Mouse (Mus musculus): ENCODE measurements around the gene Bcat1. TPM values are rescaled to one million over a fixed set of nuclear protein-coding genes. Genes with fewer than 3 reads are reported as not detected.

Bcat1 gene
- polyA plus RNA-seq, 1 experiment from 2014 or later = 7.3 TPM

DNA sequence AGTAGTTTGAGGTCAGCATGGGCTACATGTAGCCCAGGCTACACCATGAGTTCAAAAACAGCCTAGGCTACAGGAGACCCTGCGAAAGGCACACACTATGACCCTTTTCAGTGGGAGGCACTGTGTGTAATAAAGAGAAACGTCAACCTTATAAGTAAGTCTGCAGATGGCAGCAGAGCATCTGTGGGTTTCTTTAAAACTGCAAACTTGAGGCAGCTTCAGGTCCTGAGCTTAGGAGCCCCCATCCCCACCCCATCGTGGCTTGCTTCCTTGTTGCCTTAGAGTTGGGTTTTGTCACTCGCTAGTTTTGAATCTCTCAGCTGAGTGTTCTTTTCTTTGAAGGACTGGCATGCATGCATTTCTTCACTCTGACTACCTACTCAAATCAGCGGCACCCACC, 14.9 kb upstream of the Bcat1 start:
- no peak for ATAC-seq (ENCODE audit: extremely low read depth, insufficient number of reproducible peaks, low FRiP score, low TSS enrichment)
- H3K4me2 ChIP-seq = no peak overlapping the region
- H3K9me3 ChIP-seq = no peaks in the 10 kb centered on the region
- H3K4me1 ChIP-seq = peaks cover 5% of the 10 kb centered on the region; the same call in 1 of the 2 replicates
- 65% methylated on average over 5 of the region's 5 CpGs for WGBS
- no peak overlapping the region for H3K4me3 ChIP-seq
- peaks cover 5% of the 10 kb centered on the region; the same call in 1 of the 2 replicates for H3K27me3 ChIP-seq (replicated peaks)
- H3K27ac ChIP-seq (replicated peaks) = no peak overlapping the region
- H3K36me3 ChIP-seq = no peaks in the 10 kb centered on the region
- no peak overlapping the region for H3K9ac ChIP-seq

DNA sequence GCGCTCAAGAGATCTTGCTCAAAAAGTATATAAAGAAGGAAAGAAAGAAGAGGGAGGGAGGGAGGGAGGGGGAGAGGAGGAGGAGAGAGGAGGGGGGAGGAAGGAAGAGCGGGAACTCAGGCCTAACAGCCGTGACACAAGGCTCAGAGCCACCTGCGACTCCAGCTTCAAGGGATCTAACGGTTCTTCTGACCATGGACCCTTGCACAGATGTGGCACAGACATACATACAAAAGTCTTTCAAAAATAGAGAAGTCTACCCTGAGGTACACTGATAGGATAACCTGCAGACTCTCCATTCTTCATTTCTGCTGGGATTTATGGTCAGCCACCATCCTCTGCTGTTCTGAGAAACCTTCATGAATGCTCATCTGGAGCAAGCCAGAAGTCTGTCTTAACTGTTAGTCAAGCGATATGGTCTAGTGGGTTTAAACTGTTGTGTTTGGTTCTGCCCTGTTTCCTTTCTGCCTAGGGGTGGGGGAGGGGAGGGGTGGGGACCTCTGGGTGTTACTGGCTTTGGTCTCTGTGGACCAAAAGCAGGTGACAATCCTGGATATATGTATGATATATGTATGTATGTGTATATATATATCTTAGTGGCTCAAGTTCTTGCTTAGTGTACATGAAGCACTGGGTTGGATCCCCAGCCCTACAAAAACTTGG, 14.3 kb upstream of the Bcat1 start:
- Histone ChIP-seq H3K9me3 (no peaks in the 10 kb centered on the region), H3K36me3 (no peaks in the 10 kb centered on the region), H3K4me2 (no peak overlapping the region), H3K4me1 (peaks cover 5% of the 10 kb centered on the region; the same call in 1 of the 2 replicates), H3K27me3 (replicated peaks) (peaks cover 5% of the 10 kb centered on the region; the same call in 1 of the 2 replicates), H3K27ac (replicated peaks) (no peak overlapping the region), H3K9ac (no peak overlapping the region), H3K4me3 (no peak overlapping the region)
- 72% methylated on average over 6 of the region's 6 CpGs for WGBS
- ATAC-seq (ENCODE audit: extremely low read depth, insufficient number of reproducible peaks, low FRiP score, low TSS enrichment) = no peak

DNA sequence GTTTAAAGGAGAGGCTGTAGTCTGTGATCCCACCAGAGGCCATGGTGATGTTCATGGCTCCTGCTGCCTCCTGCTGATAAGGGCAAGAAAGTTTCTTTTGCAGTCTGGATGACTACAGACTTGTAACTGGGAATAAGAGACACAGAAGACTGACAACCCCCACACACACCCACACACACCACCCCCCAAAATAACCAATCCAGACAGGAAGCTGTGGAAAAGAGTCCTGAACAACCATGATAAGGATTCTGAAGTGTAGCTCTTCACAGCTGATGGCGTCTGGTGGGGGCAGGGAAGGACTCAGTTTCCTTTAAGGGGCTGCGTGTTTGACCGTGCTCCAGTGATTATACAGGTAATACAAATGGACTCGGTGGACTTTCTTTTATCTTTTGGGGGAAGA, 13.4 kb upstream of the Bcat1 start:
- 28% methylated on average over 4 of the region's 4 CpGs for WGBS
- Histone ChIP-seq H3K4me3 (no peak overlapping the region), H3K27me3 (replicated peaks) (peaks cover 5% of the 10 kb centered on the region; the same call in 1 of the 2 replicates), H3K36me3 (no peaks in the 10 kb centered on the region), H3K9me3 (no peaks in the 10 kb centered on the region), H3K4me2 (no peak overlapping the region), H3K27ac (replicated peaks) (no peak overlapping the region), H3K4me1 (peaks cover 5% of the 10 kb centered on the region; the same call in 1 of the 2 replicates), H3K9ac (no peak overlapping the region; the same call in 1 of the 2 replicates)
- no peak for ATAC-seq (ENCODE audit: extremely low read depth, insufficient number of reproducible peaks, low FRiP score, low TSS enrichment)

DNA sequence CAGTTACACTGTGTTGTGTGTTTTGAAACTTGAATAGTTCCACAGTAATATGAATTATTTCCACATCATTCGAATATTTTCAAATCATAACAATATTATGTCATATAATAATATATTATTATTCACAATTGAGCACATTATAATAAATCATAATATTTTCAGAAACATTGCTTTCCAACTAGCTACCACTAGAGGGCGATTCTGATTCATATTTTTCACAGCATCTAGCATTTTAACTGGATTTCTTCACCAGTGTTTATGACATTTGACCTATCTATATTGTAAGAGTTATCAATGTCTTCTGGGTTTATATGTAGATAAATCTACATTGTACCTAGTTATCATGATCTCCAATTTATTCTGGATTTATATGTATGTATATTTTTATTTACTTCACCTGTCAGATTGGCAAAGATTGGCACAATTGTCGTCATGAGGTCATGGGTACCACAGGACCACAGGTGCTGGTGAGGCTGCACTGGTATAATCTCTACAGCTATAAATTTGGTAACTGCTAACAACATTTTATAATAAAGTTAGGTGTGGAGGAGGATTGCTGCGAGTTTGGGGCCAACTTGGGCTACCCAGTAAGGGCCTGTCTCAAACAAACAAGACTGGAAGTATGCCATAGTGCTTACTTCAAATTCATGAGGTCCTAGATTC, 12.6 kb upstream of the Bcat1 start:
- ATAC-seq (ENCODE audit: extremely low read depth, insufficient number of reproducible peaks, low FRiP score, low TSS enrichment) = no peak
- Histone ChIP-seq H3K27me3 (replicated peaks) (peaks cover 5% of the 10 kb centered on the region; the same call in 1 of the 2 replicates), H3K4me2 (no peak overlapping the region), H3K27ac (replicated peaks) (no peak overlapping the region), H3K36me3 (no peaks in the 10 kb centered on the region), H3K4me1 (peaks cover 5% of the 10 kb centered on the region; the same call in 1 of the 2 replicates), H3K4me3 (no peak overlapping the region), H3K9me3 (no peaks in the 10 kb centered on the region), H3K9ac (no peak overlapping the region)
- 44% methylated on average over 4 of the region's 4 CpGs for WGBS

DNA sequence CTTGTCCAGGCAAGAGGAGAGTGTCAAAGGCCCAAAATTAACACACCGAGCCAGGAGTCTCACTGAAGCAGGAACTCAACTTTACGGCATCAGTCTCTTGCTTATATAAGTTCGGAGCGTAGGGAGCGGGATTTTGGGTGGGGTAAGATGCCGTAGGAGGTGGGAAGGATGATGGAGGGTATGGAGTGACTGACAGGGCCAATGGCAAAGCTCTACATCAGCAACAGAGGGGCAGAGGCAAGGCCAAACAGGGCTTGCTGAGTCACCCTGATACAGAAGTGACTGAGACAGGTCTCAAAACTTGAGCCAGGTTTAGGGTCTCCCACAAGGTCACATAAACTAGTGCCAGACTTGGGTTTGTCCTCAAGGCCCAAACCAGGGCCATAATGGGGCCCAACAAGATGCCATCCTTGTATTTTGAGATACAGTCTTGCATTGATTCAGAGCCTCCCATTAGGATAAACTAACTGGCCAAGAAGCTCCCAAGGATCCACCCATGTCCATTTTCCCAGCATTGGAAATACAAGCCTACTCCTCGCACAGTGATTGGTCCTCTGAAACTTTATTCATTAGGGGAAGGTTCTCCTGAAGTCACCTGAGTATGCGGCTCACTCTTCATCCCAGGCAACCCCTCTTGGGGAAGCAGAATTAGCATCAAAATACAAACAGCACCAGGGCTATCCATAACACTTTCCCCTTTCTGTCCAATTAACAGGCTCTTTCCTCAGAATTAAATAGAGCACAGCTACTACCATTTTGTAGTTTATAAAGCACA, 8.5 kb upstream of the Bcat1 start:
- H3K9ac ChIP-seq = no peak overlapping the region
- H3K9me3 ChIP-seq = no peaks in the 10 kb centered on the region
- 88% methylated on average over 8 of the region's 8 CpGs for WGBS
- H3K4me2 ChIP-seq = no peak overlapping the region
- no peaks in the 10 kb centered on the region for H3K36me3 ChIP-seq
- H3K4me3 ChIP-seq = no peak overlapping the region
- ATAC-seq (ENCODE audit: extremely low read depth, insufficient number of reproducible peaks, low FRiP score, low TSS enrichment) = no peak; the same call in 1 of the 2 replicates
- peaks cover 4% of the 10 kb centered on the region; the same call in 1 of the 2 replicates for H3K4me1 ChIP-seq
- H3K27ac ChIP-seq (replicated peaks) = no peak overlapping the region
- H3K27me3 ChIP-seq (replicated peaks) = no peaks in the 10 kb centered on the region

DNA sequence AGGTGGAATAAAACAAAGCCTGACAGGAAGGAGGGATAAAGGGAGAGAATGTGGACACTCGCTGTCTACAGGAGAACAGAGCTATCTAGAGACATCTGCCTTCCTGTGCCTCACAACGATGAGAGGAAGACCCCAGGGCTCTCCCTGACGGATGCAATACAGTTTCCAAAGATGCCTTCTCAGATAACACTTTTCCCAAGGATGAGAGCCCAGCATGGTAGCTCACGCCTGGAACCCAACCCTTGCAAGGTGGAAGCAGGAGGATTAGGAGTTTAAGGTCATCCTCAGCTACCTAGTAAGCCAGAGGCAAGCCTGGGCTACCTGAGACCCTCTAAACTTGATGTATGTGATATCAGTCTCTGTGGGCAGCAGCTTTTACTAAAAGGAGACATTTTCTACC, 5.7 kb upstream of the Bcat1 start:
- 56% methylated on average over 4 of the region's 4 CpGs for WGBS
- Histone ChIP-seq H3K4me3 (no peak overlapping the region), H3K27me3 (replicated peaks) (peaks cover 15% of the 10 kb centered on the region), H3K9me3 (no peaks in the 10 kb centered on the region), H3K36me3 (no peaks in the 10 kb centered on the region), H3K9ac (no peak overlapping the region), H3K27ac (replicated peaks) (no peak overlapping the region), H3K4me1 (no peaks in the 10 kb centered on the region), H3K4me2 (no peak overlapping the region)
- ATAC-seq (ENCODE audit: extremely low read depth, insufficient number of reproducible peaks, low FRiP score, low TSS enrichment) = no peak

DNA sequence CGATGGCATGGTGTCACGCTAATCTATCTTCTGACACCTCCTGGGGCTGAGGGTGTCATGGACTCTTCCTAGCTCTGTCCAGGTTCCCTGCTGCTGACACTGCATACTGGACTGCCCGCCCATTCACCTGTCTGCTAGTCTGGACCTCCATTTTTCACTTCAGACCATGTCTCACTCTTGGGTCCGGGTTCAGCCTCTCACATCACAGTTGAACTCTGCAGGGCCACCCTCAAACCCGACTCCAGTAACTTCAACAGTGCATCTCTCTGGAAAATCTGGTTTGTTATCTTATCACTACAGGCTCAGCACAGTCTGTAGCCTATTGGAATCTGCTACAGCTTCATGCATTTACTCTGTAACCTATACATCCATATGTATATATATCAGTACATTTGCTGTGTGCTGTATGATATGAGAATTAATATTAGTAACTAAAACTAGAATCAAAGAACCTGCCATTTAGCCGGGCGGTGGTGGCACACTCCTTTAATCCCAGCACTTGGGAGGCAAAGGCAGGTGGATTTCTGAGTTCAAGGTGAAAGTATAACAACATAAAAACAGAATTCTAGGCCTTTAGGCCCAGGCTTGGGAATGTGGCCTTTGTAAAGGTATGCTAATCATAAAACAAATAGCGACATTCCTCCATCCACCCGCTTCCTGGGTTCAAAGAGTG, 3.2 kb upstream of the Bcat1 start:
- WGBS = 54% methylated on average over 9 of the region's 9 CpGs
- no peak overlapping the region for H3K4me3 ChIP-seq
- no peak overlapping the region for H3K27ac ChIP-seq (replicated peaks)
- ATAC-seq (ENCODE audit: extremely low read depth, insufficient number of reproducible peaks, low FRiP score, low TSS enrichment) = no peak
- no peaks in the 10 kb centered on the region for H3K9me3 ChIP-seq
- H3K27me3 ChIP-seq (replicated peaks) = peaks cover 35% of the 10 kb centered on the region
- no peak overlapping the region for H3K9ac ChIP-seq
- peaks cover 14% of the 10 kb centered on the region for H3K4me1 ChIP-seq
- H3K4me2 ChIP-seq = no peak overlapping the region
- H3K36me3 ChIP-seq = no peaks in the 10 kb centered on the region

DNA sequence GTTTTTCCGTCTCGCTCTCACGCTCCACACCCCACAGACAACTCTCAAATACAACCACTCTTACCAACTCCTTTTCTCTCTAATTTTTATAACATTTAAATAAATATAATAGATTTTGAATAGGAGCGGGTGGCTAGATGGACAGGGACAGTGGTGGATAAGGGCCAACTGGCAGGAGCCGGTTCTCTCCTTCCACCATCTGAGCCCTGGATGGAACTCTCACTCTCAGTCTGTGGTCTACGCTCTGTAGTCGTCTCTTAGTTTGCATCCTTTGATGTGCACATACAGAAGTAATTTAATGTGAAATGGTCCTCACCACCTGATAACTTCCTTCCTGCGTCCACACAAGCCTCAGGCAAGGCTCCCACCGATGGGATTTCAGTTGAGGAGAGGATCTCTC, 302 bp upstream of the Bcat1 start:
- H3K27me3 ChIP-seq (replicated peaks) = peaks cover 48% of the 10 kb centered on the region
- H3K4me2 ChIP-seq = peak overlapping the region; percentile 79
- H3K9ac ChIP-seq = no peak overlapping the region
- H3K27ac ChIP-seq (replicated peaks) = no peak overlapping the region
- H3K36me3 ChIP-seq = no peaks in the 10 kb centered on the region
- no peak for ATAC-seq (ENCODE audit: extremely low read depth, insufficient number of reproducible peaks, low FRiP score, low TSS enrichment)
- H3K4me3 ChIP-seq = peak overlapping the region; percentile 55
- WGBS = 20% methylated on average over 9 of the region's 9 CpGs
- H3K4me1 ChIP-seq = peaks cover 14% of the 10 kb centered on the region
- H3K9me3 ChIP-seq = no peaks in the 10 kb centered on the region

DNA sequence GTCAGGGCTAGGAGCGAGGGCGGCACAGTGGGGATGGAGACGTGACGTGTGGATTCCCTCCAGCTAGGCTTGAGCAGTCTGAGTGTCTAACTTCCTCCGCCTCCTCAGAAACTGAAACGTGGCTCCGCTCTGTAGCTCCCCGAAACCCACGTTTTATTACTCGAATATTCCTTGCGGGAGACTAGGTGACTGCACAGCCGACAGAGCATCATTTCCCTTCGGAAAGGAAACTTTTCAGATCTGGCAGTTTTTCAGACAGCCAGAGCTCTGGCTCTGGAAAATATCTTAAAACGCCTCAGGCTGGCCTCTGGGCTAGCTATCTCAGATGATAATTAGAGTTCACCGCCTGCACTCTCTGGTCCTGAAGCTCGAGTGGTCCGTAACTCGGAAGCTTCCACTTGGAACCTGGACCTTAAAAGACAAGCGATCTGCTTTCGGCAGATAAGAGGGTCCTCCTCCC, 866 bp downstream of the Bcat1 start:
- WGBS = 1% methylated on average over 20 of the region's 20 CpGs
- H3K36me3 ChIP-seq = no peaks in the 10 kb centered on the region
- peak overlapping the region; percentile 58 for H3K9ac ChIP-seq
- H3K4me2 ChIP-seq = peak overlapping the region; percentile 79
- H3K4me3 ChIP-seq = peak overlapping the region; percentile 55
- H3K27ac ChIP-seq (replicated peaks) = no peak overlapping the region
- no peak for ATAC-seq (ENCODE audit: extremely low read depth, insufficient number of reproducible peaks, low FRiP score, low TSS enrichment)
- H3K4me1 ChIP-seq = peaks cover 14% of the 10 kb centered on the region
- H3K27me3 ChIP-seq (replicated peaks) = peaks cover 48% of the 10 kb centered on the region
- no peaks in the 10 kb centered on the region for H3K9me3 ChIP-seq

DNA sequence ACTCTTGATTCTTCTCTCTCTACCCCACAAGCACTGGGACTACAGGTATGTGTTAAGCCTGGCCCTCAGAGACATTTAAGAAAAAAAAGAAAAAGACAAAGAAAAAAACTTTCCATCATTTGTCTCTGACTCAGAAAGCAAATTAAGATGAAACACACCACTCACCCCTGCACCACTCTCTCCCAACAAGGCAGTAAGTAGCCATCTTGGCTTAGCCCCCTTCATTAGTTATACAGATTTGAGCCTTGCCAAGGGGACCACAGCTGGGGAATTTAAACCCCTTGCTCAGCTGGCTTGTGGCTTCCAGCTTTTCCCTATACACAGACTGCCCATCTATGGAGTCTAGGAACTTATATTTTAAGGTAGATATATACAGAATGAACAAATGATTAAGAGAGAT, 1.5 kb downstream of the Bcat1 start:
- no peak overlapping the region for H3K9ac ChIP-seq
- H3K9me3 ChIP-seq = no peaks in the 10 kb centered on the region
- no peak overlapping the region for H3K27ac ChIP-seq (replicated peaks)
- H3K4me2 ChIP-seq = peak overlapping the region; percentile 79; the same call in 1 of the 2 replicates
- no peak overlapping the region for H3K4me3 ChIP-seq
- no peak for ATAC-seq (ENCODE audit: extremely low read depth, insufficient number of reproducible peaks, low FRiP score, low TSS enrichment)
- H3K4me1 ChIP-seq = peaks cover 14% of the 10 kb centered on the region
- H3K36me3 ChIP-seq = no peaks in the 10 kb centered on the region
- peaks cover 48% of the 10 kb centered on the region for H3K27me3 ChIP-seq (replicated peaks)

DNA sequence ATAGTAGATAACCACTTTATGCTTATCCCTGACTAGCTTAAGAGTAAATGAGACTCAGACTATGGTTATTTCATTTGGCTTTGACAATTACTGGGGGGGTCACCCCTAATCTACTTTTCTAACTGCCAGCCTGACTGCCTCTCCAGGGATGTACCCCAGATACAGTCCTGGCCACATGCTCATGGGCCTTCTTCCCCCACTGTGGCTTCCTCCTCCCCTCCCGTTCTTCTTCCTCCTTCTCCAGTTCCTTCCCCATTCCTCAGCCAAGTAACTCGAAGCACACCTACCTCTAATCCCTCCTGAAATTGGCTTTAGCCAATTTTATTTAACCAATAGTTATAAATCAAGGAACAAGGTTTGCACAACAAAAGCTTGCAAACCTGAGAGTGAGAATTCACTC, 6.1 kb downstream of the Bcat1 start:
- WGBS = 76% methylated on average over 2 of the region's 2 CpGs

More for the DNA sequence above, 6.1 kb downstream of the Bcat1 start:
- Histone ChIP-seq H3K9me3 (no peaks in the 10 kb centered on the region), H3K27ac (replicated peaks) (no peak overlapping the region), H3K4me3 (no peak overlapping the region), H3K4me2 (no peak overlapping the region), H3K36me3 (no peaks in the 10 kb centered on the region), H3K9ac (no peak overlapping the region), H3K27me3 (replicated peaks) (peaks cover 18% of the 10 kb centered on the region), H3K4me1 (peaks cover 1% of the 10 kb centered on the region)
- ATAC-seq (ENCODE audit: extremely low read depth, insufficient number of reproducible peaks, low FRiP score, low TSS enrichment) = no peak

Data from heart, embryonic 13.5 days (tissue).